Mouse (Mus musculus) midbrain, embryonic 12.5 days (tissue): ENCODE measurements at regions not wholly inside any gene's neighbourhood (a gene's known extent, or its start where the extent isn't known, plus 50 kb on each side); places are given as distances from the start of the nearest gene placed in this dataset.
A peak's percentile ranks its signal among the peaks of the same experiment; 100 is the strongest.

Experiments used
- ATAC-seq: fragments of 200-750 bp; cut with Nextera tagmentation; 2 replicates; pipeline ENCODE4 v1.8.0; 2017; ENCODE audit warnings: low read depth, moderate TSS enrichment, moderate library complexity; ENCODE audit not compliant: low FRiP score
- H3K27ac ChIP-seq: fragments of 300-500 bp; sonication (generic); replicated peaks from 2 replicates; pipeline ENCODE4 v1.5.1; 2016; ENCODE audit warnings: mild to moderate bottlenecking
- H3K27me3 ChIP-seq: fragments of 300-500 bp; sonication (generic); 2 replicates; pipeline ENCODE4 v1.6.1; 2016; ENCODE audit warnings: mild to moderate bottlenecking
- H3K36me3 ChIP-seq: fragments of 300-500 bp; sonication (generic); 2 replicates; pipeline ENCODE4 v1.6.1; 2016
- H3K4me1 ChIP-seq: fragments of 300-500 bp; sonication (generic); 2 replicates; pipeline ENCODE4 v1.6.1; 2016
- H3K4me2 ChIP-seq: fragments of 300-500 bp; sonication (generic); replicated peaks from 2 replicates; pipeline ENCODE4 v1.6.1; 2016; ENCODE audit warnings: mild to moderate bottlenecking, moderate library complexity
- H3K4me3 ChIP-seq: fragments of 300-500 bp; sonication (generic); 2 replicates; pipeline ENCODE4 v1.5.1; 2016; ENCODE audit warnings: mild to moderate bottlenecking
- H3K9ac ChIP-seq: fragments of 300-500 bp; sonication (generic); replicated peaks from 2 replicates; pipeline ENCODE4 v1.6.1; 2016; ENCODE audit warnings: mild to moderate bottlenecking, moderate library complexity
- H3K9me3 ChIP-seq: fragments of 300-500 bp; sonication (generic); 2 replicates; pipeline ENCODE4 v1.6.1; 2016; ENCODE audit warnings: mild to moderate bottlenecking
- WGBS: fragments of 180-500 bp; shearing (Covaris S2); methylation state at CpG from one replicate; pipeline ENCODE4 v1.1.7; 2016; 5-methylcytosine and 5-hydroxymethylcytosine counted together

DNA sequence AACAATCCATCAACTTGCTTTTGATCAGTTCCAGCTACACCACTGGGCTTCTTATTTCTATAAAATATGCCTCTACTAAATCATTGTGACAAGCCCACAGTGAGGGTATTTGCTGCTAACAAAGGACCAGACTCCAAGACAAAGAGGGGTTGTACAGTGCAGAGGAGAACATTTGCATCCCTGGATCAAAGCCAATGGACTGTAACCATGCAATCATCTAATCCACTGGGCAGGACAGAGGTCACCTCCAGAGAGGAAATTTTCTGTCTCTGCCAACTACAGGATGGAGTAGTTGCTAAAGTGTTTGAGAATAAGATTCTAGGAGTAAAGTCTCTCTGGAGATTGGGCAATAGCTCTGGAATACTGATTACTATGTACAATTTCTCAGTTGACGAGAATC lies 272.9 kb downstream of the Cox7c start:
- H3K4me2 ChIP-seq, result no peak overlapping the region
- H3K9me3 ChIP-seq, result no peaks in the 10 kb centered on the region
- 87% methylated on average over 1 of the region's 1 CpGs for WGBS
- H3K4me1 ChIP-seq, result no peaks in the 10 kb centered on the region
- no peaks in the 10 kb centered on the region for H3K27me3 ChIP-seq
- no peaks in the 10 kb centered on the region for H3K36me3 ChIP-seq
- ATAC-seq, result peak; percentile 90
- no peak overlapping the region for H3K9ac ChIP-seq
- no peak overlapping the region for H3K4me3 ChIP-seq
- H3K27ac ChIP-seq, result no peak overlapping the region

DNA sequence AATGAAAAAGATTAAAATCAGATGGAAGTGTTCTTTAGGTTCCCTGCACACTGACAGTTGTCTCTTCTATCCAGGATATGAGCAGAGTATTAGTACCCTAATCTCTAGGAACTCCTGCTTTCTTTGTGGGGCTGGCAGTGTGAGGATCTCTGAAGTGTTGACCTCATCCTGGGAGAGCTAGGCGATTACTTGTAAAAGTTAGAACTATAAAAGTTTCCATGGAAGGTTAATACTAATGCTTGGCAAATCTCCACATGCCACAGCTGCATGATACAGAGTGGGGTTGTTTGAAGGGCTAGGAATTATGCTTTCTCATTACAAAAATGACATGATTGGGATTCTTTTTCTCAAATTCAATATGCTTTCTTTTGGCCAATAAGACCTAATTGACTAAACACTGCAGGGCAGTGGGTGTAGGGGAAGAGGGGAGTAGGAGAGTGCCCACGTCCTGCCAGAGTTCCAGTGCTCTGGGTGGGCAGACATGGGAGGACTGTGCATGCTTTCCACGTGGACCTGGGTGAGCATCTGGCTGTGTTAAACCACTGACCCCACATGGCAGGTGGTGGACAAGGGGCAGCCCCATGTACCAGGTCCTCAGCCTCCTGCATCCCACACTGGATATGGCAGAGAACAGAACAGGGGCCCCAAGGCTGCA lies 275.6 kb downstream of the Cox7c start:
- Histone ChIP-seq H3K27me3 (no peaks in the 10 kb centered on the region), H3K9ac (no peak overlapping the region), H3K36me3 (no peaks in the 10 kb centered on the region), H3K27ac (no peak overlapping the region), H3K9me3 (no peaks in the 10 kb centered on the region), H3K4me1 (no peaks in the 10 kb centered on the region), H3K4me3 (no peak overlapping the region), H3K4me2 (no peak overlapping the region)
- no peak for ATAC-seq
- WGBS, result 69% methylated on average over 3 of the region's 3 CpGs

DNA sequence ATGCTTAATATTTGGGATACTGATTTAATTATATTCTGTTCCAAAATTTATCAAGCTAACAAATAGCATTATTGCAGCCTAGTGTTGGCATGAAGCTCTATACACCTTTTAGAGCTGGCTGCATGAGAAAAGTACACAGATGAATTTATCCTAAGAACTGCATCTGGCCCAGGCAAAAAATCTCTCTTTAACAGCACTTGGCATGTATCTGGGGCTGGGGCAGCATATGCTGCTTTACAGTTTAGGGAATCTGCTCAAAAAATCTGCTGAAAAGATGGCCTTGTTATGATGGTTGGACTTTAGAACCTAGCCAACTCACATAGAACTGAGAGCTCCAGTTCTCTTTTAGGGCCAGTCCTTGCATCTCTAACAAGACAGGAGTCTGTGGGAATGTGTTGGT lies 276.2 kb downstream of the Cox7c start:
- Histone ChIP-seq H3K4me3 (no peak overlapping the region), H3K36me3 (no peaks in the 10 kb centered on the region), H3K27ac (no peak overlapping the region), H3K9ac (no peak overlapping the region), H3K4me2 (no peak overlapping the region), H3K27me3 (no peaks in the 10 kb centered on the region), H3K4me1 (no peaks in the 10 kb centered on the region), H3K9me3 (no peaks in the 10 kb centered on the region)
- no peak for ATAC-seq

DNA sequence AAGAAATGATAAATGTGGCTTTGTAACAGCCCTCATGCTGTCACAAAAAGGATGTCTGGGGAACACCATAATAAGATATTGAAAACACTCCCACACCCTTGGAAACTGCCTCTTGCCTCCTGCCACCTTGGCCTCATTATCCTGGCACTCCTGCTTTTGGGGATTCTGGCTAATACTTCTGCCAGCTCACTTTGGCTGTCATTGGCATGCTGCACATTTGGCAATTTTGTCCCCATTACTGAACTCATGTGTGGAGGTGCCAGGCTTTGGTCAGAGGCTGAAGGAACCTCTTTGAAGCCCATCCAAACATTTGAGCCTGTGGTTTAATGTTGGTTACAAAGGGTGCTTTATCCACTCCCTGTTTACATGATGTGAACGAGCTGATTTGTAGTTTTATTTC lies 278.2 kb downstream of the Cox7c start:
- no peak overlapping the region for H3K4me3 ChIP-seq
- WGBS, result 74% methylated on average over 1 of the region's 1 CpGs
- no peak overlapping the region for H3K27ac ChIP-seq
- no peak overlapping the region for H3K4me2 ChIP-seq
- H3K36me3 ChIP-seq, result no peaks in the 10 kb centered on the region
- no peak overlapping the region for H3K9ac ChIP-seq
- ATAC-seq, result no peak
- no peaks in the 10 kb centered on the region for H3K9me3 ChIP-seq
- H3K27me3 ChIP-seq, result no peaks in the 10 kb centered on the region
- no peaks in the 10 kb centered on the region for H3K4me1 ChIP-seq

DNA sequence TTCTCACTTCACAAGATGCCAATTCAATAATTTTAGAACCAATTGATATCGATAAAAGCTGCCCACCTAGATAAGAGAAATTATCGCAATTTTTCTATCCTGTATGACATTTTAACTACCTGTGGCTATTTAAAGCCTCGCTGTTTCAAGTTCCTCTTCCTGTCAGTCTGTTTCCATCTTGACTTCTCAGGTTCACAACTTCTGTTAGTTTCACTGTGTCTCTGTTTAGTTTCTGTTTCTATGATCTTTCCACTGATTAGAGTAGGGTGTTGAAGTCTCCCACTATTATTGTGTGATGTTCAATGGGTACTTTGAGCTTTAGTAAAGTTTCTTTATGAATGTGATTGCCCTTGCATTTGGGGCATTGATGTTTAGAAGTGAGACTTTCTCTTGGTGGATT lies 322.1 kb downstream of the Cox7c start:
- ATAC-seq, result no peak

DNA sequence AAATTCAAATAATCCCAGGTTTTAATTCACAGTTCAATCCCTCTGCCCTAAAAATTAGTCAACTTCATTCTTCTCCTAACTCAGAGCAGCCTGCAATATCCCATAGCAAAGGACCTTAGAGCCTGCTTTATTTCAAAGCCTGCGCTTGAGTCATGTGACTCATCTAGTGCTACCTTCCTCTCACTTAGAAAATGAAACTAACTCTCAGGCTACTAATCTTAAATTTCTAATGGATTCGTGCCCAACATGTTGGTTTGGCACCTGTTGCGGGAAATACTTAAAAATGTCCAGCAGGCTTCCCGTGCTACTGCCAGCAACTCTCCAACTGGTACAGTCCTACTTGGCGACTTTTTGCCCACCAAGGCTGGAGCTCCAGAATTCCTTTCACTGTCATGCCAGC lies 322.6 kb downstream of the Cox7c start:
- H3K4me3 ChIP-seq, result no peak overlapping the region
- H3K9me3 ChIP-seq, result no peaks in the 10 kb centered on the region
- no peaks in the 10 kb centered on the region for H3K27me3 ChIP-seq
- ATAC-seq, result no peak
- H3K4me1 ChIP-seq, result no peaks in the 10 kb centered on the region
- H3K4me2 ChIP-seq, result no peak overlapping the region
- no peaks in the 10 kb centered on the region for H3K36me3 ChIP-seq
- no peak overlapping the region for H3K9ac ChIP-seq
- no peak overlapping the region for H3K27ac ChIP-seq
- 93% methylated on average over 5 of the region's 5 CpGs for WGBS

More for the DNA sequence above, 322.1 kb downstream of the Cox7c start:
- no peaks in the 10 kb centered on the region for H3K4me1 ChIP-seq
- no peak overlapping the region for H3K27ac ChIP-seq
- H3K36me3 ChIP-seq, result no peaks in the 10 kb centered on the region
- H3K9me3 ChIP-seq, result no peaks in the 10 kb centered on the region
- no peak overlapping the region for H3K4me3 ChIP-seq
- H3K27me3 ChIP-seq, result no peaks in the 10 kb centered on the region
- 90% methylated on average over 3 of the region's 3 CpGs for WGBS
- no peak overlapping the region for H3K9ac ChIP-seq
- no peak overlapping the region for H3K4me2 ChIP-seq

DNA sequence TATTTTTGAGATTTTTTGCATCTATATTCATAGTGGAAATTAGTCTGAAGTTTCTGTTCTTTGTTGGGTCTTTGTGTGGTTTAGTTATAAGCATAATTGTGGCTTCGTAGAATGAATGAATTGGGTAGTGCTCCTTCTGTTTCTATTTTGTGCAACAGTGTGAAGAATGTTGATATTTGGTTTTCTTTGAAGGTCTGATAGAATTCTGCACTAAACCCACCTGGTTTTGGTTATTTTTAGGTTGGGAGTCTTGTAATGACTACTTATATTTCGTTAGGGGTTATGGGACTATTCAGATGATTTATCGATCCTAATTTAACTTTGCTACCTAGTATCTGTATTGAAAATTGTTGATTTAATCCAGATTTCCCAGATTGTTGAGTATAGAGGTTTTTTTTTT lies 326.4 kb downstream of the Cox7c start:
- Histone ChIP-seq H3K9ac (no peak overlapping the region), H3K27ac (no peak overlapping the region), H3K9me3 (no peaks in the 10 kb centered on the region), H3K4me1 (no peaks in the 10 kb centered on the region), H3K27me3 (no peaks in the 10 kb centered on the region), H3K4me3 (no peak overlapping the region), H3K4me2 (no peak overlapping the region), H3K36me3 (no peaks in the 10 kb centered on the region)
- 94% methylated on average over 3 of the region's 3 CpGs for WGBS
- no peak for ATAC-seq

DNA sequence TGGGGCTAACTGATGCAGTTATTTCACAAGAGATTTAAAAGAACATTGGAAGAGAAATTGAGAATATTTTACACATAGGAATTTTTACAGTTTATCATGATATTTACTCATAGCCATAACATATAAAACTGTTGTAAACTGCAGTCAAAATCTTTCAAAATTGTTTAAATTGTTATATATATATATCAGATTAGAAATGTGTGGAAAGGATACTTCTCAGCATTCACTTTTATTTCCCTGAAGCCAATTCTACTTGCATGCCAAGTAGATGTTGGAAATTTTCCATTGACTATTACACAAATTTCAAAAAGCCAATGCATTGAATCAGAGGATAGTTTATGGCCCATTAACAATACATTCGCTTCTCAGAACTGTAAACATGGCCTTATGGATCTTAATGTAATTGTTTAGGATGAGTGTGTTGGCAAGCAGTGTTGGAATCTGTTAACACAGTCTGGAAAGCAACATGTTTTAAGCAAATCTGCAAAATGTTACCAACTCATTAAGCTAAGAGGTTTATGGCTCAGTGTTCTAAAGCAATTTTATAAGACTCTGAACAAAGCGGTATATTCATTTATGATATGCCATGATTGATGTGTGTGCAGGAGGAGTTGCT lies 330.7 kb downstream of the Cox7c start:
- no peak overlapping the region for H3K4me3 ChIP-seq
- no peak overlapping the region for H3K9ac ChIP-seq
- H3K27me3 ChIP-seq, result no peaks in the 10 kb centered on the region
- no peaks in the 10 kb centered on the region for H3K36me3 ChIP-seq
- ATAC-seq, result no peak
- no peaks in the 10 kb centered on the region for H3K9me3 ChIP-seq
- WGBS, result 94% methylated on average over 2 of the region's 2 CpGs
- no peak overlapping the region for H3K4me2 ChIP-seq
- no peak overlapping the region for H3K27ac ChIP-seq
- H3K4me1 ChIP-seq, result no peaks in the 10 kb centered on the region

DNA sequence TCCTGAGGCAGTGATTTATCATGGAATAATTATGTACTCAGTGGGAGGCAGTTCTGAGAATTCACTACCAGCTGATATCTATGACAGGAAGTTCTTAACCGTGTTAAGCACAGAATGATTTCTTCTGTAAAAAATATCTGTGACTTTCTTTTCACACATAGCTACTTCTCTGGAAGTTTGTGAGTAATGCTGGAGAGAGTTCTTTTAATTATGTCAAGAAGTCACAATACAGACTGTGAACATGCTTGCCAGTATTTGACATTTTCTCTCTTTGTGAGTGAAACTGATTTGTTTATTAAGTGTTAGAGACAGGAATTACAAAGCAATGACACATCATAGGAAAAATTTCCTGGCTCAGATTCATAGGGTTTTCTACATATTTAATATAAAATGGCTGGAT lies 354.3 kb downstream of the Cox7c start:
- no peaks in the 10 kb centered on the region for H3K27me3 ChIP-seq

More for the DNA sequence above, 354.3 kb downstream of the Cox7c start:
- Histone ChIP-seq H3K9me3 (no peaks in the 10 kb centered on the region), H3K27ac (no peak overlapping the region), H3K4me1 (no peaks in the 10 kb centered on the region), H3K4me2 (no peak overlapping the region), H3K36me3 (no peaks in the 10 kb centered on the region), H3K9ac (no peak overlapping the region), H3K4me3 (no peak overlapping the region)
- ATAC-seq, result no peak
- 66% methylated on average over 1 of the region's 1 CpGs for WGBS
